Mouse (Mus musculus) intestine, embryonic 15.5 days (tissue): ENCODE measurements around the gene Bex6. TPM values are rescaled to one million over a fixed set of nuclear protein-coding genes. Genes with fewer than 3 reads are reported as not detected.

Source experiments
- ATAC-seq: fragments of 200-750 bp; cut with Nextera tagmentation; 2 replicates; pipeline ENCODE4 v1.8.0; 2017; ENCODE audit warnings: moderate TSS enrichment, moderate library complexity
- H3K27ac ChIP-seq: fragments of 300-500 bp; sonication (generic); 2 replicates; pipeline ENCODE4 v1.5.1; 2015; ENCODE audit warnings: mild to moderate bottlenecking, inconsistent platforms
- H3K27me3 ChIP-seq: fragments of 300-500 bp; sonication (generic); replicated peaks from 2 replicates; pipeline ENCODE4 v1.6.1; 2015; ENCODE audit warnings: inconsistent platforms
- H3K36me3 ChIP-seq: fragments of 300-500 bp; sonication (generic); 2 replicates; pipeline ENCODE4 v1.6.1; 2015; ENCODE audit warnings: inconsistent platforms
- H3K4me1 ChIP-seq: fragments of 300-500 bp; sonication (generic); replicated peaks from 2 replicates; pipeline ENCODE4 v1.6.1; 2015; ENCODE audit warnings: inconsistent platforms
- H3K4me2 ChIP-seq: fragments of 300-500 bp; sonication (generic); replicated peaks from 2 replicates; pipeline ENCODE4 v1.6.1; 2015; ENCODE audit warnings: mild to moderate bottlenecking, inconsistent platforms
- H3K4me3 ChIP-seq: fragments of 300-500 bp; sonication (generic); replicated peaks from 2 replicates; pipeline ENCODE4 v1.5.1; 2015; ENCODE audit warnings: inconsistent platforms
- H3K9ac ChIP-seq: fragments of 300-500 bp; sonication (generic); 2 replicates; pipeline ENCODE4 v1.6.1; 2015; ENCODE audit warnings: inconsistent platforms
- H3K9me3 ChIP-seq: fragments of 300-500 bp; sonication (generic); 2 replicates; pipeline ENCODE4 v1.6.1; 2016; ENCODE audit warnings: inconsistent platforms
- WGBS: fragments of 180-500 bp; shearing (Covaris S2); methylation state at CpG from one replicate; pipeline ENCODE4 v1.1.7; 2015; 5-methylcytosine and 5-hydroxymethylcytosine counted together
- polyA plus RNA-seq: library from polyadenylated mRNA; unstranded; fragments of >200 nt; fragmentation: Nextera tagmentation; extraction: Ambion mirVana; gene quantifications from 2 replicates; pipeline ENCODE4 v1.2.1, GENCODE M21; 2015

Bex6 gene
- polyA plus RNA-seq, 1 experiment from 2014 or later: 0.34 TPM

DNA sequence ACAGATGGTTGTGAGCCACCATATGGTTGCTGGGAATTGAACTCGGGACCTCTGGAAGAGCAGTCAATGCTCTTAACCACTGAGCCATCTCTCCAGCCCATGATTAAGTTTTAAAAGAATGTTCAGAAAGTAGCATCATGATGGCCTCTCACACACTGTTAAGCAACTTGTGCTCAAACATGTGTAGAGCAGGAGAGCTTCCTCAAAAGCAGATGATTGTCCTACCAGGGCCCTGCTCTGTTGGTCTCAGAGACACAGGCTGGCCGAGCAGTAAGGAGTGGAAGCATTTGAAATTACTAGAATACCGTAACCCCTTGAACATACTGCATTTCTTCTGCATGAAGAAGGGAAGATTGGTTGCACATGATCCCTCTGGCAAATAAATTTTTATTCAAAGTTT, 20.7 kb upstream of the Bex6 start:
- H3K27ac ChIP-seq: no peak overlapping the region
- H3K4me1 ChIP-seq: no peaks in the 10 kb centered on the region
- no peaks in the 10 kb centered on the region for H3K36me3 ChIP-seq
- H3K27me3 ChIP-seq: no peaks in the 10 kb centered on the region
- H3K4me2 ChIP-seq: no peak overlapping the region
- H3K4me3 ChIP-seq: no peak overlapping the region
- H3K9ac ChIP-seq: no peak overlapping the region
- no peak for ATAC-seq
- no peaks in the 10 kb centered on the region for H3K9me3 ChIP-seq
- WGBS: 94% methylated on average over 3 of the region's 3 CpGs

DNA sequence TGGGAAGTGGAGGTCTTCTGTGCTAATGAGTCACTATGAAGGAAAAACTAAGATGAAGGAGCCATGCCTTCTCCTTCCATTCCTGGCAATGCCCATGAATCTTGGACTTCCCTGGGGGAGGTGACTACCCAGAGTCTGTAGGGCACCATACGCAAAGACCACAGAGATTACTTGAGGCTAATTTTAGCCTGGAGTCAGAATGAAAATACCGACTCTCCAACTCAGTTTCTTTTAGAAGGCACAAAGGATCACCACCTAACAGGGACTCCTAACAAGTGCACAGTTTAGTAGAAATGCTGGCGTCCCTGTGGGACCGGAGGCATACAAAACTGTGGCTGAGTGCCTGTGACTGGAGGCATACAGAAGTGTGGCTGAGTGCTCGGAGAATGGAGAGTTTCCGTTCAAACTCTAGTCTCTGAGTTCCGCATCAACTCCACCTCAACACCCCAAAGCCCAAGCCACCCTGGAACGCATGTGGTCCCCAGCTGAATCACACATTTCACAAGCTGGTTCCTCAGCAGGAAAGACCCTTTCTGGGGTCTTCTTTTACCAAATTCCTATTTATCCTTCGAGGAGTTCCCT, 18.8 kb upstream of the Bex6 start:
- no peak for ATAC-seq
- H3K9ac ChIP-seq: no peak overlapping the region
- no peaks in the 10 kb centered on the region for H3K36me3 ChIP-seq
- H3K4me2 ChIP-seq: no peak overlapping the region
- H3K4me1 ChIP-seq: no peaks in the 10 kb centered on the region
- no peak overlapping the region for H3K27ac ChIP-seq
- 87% methylated on average over 9 of the region's 9 CpGs for WGBS
- H3K4me3 ChIP-seq: no peak overlapping the region
- no peaks in the 10 kb centered on the region for H3K9me3 ChIP-seq
- H3K27me3 ChIP-seq: peaks cover 4% of the 10 kb centered on the region; the same call in 1 of the 2 replicates

DNA sequence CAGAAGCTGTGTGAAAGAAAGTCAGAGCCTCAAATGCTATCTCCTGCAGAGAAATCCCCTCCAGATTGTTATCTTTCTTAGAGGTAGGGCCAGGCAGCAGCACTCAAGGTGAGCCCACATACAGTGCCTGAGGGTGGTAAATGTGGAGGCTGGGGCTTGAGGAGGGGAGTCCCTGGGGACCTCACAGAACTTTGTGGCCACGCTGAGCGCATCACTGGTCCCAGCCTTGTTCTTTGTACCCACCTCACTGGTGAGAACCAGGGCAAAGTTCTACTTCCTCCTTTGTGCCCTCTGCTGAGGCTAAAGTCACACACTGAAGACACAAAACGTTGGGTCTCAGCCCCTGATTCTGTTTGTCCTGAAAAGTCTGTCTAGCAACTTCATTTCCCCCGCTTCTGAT, 16.2 kb upstream of the Bex6 start:
- no peak overlapping the region for H3K9ac ChIP-seq
- no peak overlapping the region for H3K27ac ChIP-seq
- H3K9me3 ChIP-seq: no peaks in the 10 kb centered on the region
- H3K36me3 ChIP-seq: no peaks in the 10 kb centered on the region
- 72% methylated on average over 4 of the region's 4 CpGs for WGBS
- peaks cover 4% of the 10 kb centered on the region; the same call in 1 of the 2 replicates for H3K27me3 ChIP-seq
- no peaks in the 10 kb centered on the region for H3K4me1 ChIP-seq
- 0 out of 2 replicates have a peak overlapping the region, but pooled peaks have one; percentile 19 for H3K4me2 ChIP-seq
- peak overlapping the region; percentile 2; the same call in 1 of the 2 replicates for H3K4me3 ChIP-seq
- no peak for ATAC-seq

- 71% methylated on average over 5 of the region's 5 CpGs for WGBS
- peak overlapping the region; percentile 22; the same call in 1 of the 2 replicates for H3K4me2 ChIP-seq
These were observed 15.7 kb upstream of the Bex6 start for GRCm38 (mm10) chr16:32163891-32164290.

GRCm38 (mm10) chr16:32164396-32165027, 15.1 kb upstream of the Bex6 start:
- peak overlapping the region; percentile 24 for H3K9ac ChIP-seq

More at GRCm38 (mm10) chr16:32163891-32164290, 15.7 kb upstream of the Bex6 start:
- Histone ChIP-seq H3K27me3 (peaks cover 4% of the 10 kb centered on the region; the same call in 1 of the 2 replicates), H3K9me3 (no peaks in the 10 kb centered on the region), H3K4me3 (peak overlapping the region; percentile 33; the same call in 1 of the 2 replicates), H3K4me1 (no peaks in the 10 kb centered on the region), H3K9ac (no peak overlapping the region), H3K36me3 (no peaks in the 10 kb centered on the region), H3K27ac (no peak overlapping the region)
- ATAC-seq: no peak

DNA sequence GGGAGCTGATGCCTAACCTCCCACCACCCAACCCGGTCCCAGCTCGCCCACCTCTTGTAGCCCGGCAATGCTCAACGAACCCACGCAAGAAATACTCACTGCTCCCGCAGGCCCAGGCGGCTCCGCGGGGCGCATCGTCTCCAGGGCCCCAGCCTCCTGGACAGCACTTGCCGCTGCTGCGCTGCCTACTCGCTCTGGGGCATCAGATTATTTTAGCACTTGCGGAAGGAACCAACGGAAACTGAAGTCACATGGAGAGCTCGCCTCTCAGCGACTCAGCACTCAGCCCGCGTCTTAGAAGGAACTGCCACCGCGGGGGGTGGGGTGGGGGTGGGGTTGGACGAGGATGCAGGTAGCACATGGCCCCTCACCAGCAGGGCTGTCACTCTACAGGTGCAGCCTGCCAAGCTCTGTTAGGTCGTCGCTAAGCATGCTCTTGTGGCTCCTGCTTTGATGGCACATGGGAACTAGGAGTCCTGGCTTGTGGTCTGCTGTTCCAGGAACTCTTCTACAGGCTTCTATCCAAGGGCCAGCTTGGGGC, 14.3 kb upstream of the Bex6 start, which contains the start of gene Nrros:
Nrros (minus strand) TSS at position 314 of the 541 bp plus-strand sequence.
- Histone ChIP-seq H3K27me3 (peaks cover 4% of the 10 kb centered on the region; the same call in 1 of the 2 replicates), H3K9ac (peak within 1 kb of the TSS; percentile 24), H3K4me1 (no peaks in the 10 kb centered on the region), H3K4me3 (peak within 1 kb of the TSS; percentile 33), H3K36me3 (no peaks in the 10 kb centered on the region), H3K27ac (no peak within 1 kb of the TSS), H3K4me2 (peak within 1 kb of the TSS; percentile 74), H3K9me3 (no peaks in the 10 kb centered on the region)
- peak; percentile 65; the same call in 1 of the 2 replicates for ATAC-seq
- 2% methylated on average over 25 of the region's 25 CpGs for WGBS

More at GRCm38 (mm10) chr16:32164396-32165027, 15.1 kb upstream of the Bex6 start:
- Histone ChIP-seq H3K27ac (no peak overlapping the region), H3K36me3 (no peaks in the 10 kb centered on the region), H3K4me3 (peak overlapping the region; percentile 33), H3K9me3 (no peaks in the 10 kb centered on the region), H3K4me1 (no peaks in the 10 kb centered on the region), H3K27me3 (peaks cover 4% of the 10 kb centered on the region; the same call in 1 of the 2 replicates), H3K4me2 (peak overlapping the region; percentile 74)
- no peak for ATAC-seq
- WGBS: 72% methylated on average over 19 of the region's 19 CpGs

DNA sequence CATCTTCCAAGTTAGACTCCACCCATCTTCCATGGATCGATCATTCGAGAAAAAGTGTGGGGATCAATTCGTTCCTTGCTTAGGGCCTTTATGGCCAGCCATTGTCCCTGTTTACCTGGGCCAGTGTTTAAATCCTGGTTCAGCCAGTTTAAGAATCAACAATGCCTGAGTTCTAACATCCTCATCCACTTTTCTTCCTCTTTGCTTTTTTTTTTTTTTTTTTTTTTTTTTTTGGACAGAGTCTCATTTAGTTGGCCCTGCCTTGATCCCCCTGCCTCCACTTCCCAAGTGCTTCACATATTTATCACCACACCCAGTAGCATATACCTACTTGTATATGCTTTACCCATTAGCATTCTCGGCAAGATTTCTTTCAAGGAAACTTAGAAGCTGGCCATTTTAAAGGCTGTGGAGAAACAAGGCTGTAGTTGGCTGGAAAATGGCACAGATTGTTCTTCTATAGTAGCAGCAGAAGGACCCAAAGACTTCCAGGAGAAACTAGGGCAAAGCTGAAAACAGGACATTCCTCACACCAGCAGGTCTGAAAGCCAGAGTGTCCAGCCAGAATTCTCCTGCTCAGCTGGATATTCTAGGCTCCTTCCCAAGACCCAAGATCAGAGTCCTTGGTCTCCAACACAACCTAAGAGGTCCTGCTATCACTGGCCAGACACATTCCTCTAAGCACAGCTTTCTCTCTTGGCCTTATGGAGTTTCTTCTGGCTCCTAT, 11.6 kb upstream of the Bex6 start:
- H3K9ac ChIP-seq: no peak overlapping the region
- no peaks in the 10 kb centered on the region for H3K36me3 ChIP-seq
- no peak for ATAC-seq
- H3K27ac ChIP-seq: no peak overlapping the region
- 91% methylated on average over 4 of the region's 4 CpGs for WGBS
- H3K9me3 ChIP-seq: no peaks in the 10 kb centered on the region
- H3K4me1 ChIP-seq: no peaks in the 10 kb centered on the region
- H3K27me3 ChIP-seq: peaks cover 4% of the 10 kb centered on the region; the same call in 1 of the 2 replicates
- H3K4me2 ChIP-seq: no peak overlapping the region
- H3K4me3 ChIP-seq: no peak overlapping the region

DNA sequence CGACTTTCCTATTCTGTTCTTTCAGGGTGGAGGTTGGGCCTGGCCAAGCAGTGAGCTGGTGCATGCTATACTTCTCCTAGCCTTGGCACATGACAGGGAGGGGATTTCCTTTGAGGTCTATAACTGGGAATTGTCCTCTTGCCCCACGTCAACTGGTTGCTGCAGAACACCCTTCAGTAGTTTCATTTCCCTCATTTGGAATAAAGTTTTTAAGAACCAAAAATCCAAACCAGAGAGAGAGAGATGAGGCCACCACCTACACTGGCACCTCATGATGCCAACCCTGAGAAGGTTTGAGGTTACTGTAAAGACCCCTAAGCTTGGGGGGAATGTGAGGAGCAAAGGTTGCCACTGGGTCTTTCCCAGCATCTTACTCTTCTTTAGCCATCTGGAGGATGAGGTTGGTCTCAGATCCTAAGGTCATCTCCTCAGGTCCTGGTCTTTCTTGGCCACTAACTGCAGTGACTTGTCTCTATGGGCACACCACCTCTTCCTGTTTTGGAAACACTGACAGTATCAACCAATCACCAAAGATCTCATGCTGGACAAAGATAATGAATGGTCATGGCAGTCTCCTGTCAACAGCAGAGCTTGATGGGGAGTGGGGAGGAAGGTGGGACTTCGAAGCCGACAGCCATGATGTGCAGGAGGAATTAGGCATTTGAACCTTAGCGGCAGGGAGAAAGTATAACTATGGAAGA, 8.4 kb upstream of the Bex6 start:
- Histone ChIP-seq H3K36me3 (no peaks in the 10 kb centered on the region), H3K9ac (no peak overlapping the region), H3K4me1 (no peaks in the 10 kb centered on the region), H3K27me3 (no peaks in the 10 kb centered on the region), H3K4me2 (no peak overlapping the region), H3K4me3 (no peak overlapping the region), H3K27ac (no peak overlapping the region), H3K9me3 (no peaks in the 10 kb centered on the region)
- WGBS: 81% methylated on average over 5 of the region's 5 CpGs
- no peak for ATAC-seq

- Histone ChIP-seq H3K4me2 (no peak overlapping the region), H3K27ac (no peak overlapping the region), H3K9me3 (no peaks in the 10 kb centered on the region), H3K36me3 (no peaks in the 10 kb centered on the region), H3K9ac (no peak overlapping the region), H3K4me3 (no peak overlapping the region), H3K4me1 (no peaks in the 10 kb centered on the region), H3K27me3 (no peaks in the 10 kb centered on the region)
- 69% methylated on average over 11 of the region's 11 CpGs for WGBS
- ATAC-seq: no peak
These were observed 6.2 kb upstream of the Bex6 start for GRCm38 (mm10) chr16:32173401-32173800.

GRCm38 (mm10) chr16:32174340-32175005, 5.2 kb upstream of the Bex6 start:
- no peaks in the 10 kb centered on the region for H3K9me3 ChIP-seq
- H3K4me1 ChIP-seq: no peaks in the 10 kb centered on the region
- H3K27me3 ChIP-seq: no peaks in the 10 kb centered on the region
- H3K4me3 ChIP-seq: no peak overlapping the region
- ATAC-seq: no peak
- H3K27ac ChIP-seq: no peak overlapping the region
- 83% methylated on average over 8 of the region's 8 CpGs for WGBS
- no peaks in the 10 kb centered on the region for H3K36me3 ChIP-seq
- H3K9ac ChIP-seq: no peak overlapping the region
- no peak overlapping the region for H3K4me2 ChIP-seq

DNA sequence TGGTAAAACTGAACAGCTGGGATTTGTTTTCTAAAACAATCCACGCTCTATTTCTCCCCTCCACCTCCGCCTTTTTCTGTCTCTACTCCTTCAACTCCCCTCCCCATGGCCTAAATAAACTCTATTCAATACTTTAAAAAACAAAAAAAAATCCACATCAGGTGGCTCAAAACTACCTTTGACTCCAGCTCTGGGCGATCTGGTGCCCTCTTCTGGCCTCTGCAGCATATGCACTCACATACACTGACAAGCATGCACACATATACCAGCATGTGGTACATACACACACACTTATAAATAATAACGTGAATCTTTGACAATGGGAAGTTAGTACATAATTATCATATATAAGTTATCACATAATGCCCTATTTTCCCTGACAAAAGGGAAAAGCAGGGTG, 4.6 kb upstream of the Bex6 start:
- 89% methylated on average over 4 of the region's 4 CpGs for WGBS
- ATAC-seq: no peak
- Histone ChIP-seq H3K27ac (no peak overlapping the region), H3K9ac (no peak overlapping the region), H3K36me3 (no peaks in the 10 kb centered on the region), H3K4me1 (no peaks in the 10 kb centered on the region), H3K4me3 (no peak overlapping the region), H3K9me3 (no peaks in the 10 kb centered on the region), H3K27me3 (no peaks in the 10 kb centered on the region), H3K4me2 (no peak overlapping the region)
